Mouse (Mus musculus): Measurements from ENCODE around the gene Ifitm6.
"Not testable (repeated sequence)": the region's sequence is repeated elsewhere in the genome, so short reads cannot be mapped to it uniquely, and the experiment has no call there.

Gene Ifitm6

GRCm38 (mm10) chr7:140975465-140975864 is 42.3 kb downstream of the Ifitm6 start:
- no peak for ATAC-seq (ENCODE audit: insufficient number of reproducible peaks, low FRiP score, low TSS enrichment)

DNA sequence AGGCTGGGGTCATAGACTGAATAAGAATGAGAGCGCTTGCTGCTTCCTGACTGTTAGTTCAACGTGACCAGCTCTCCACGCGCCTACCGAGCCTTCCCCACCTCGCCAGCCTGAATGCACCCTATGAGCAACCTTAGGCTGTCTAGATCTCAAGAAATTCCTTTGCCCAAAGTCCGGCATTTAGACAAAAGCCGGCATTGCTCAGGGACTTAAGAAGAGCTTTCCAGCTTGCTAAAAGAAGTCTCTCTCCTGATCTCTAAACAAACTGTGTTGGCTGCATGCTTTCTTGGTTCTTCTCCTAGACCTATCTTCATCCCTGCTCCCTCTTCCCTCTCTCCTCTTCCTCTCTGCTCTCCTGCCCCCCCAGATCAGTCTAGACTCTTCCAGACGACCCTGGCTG is 42.8 kb downstream of the Ifitm6 start:
- no peak for ATAC-seq (ENCODE audit: insufficient number of reproducible peaks, low FRiP score, low TSS enrichment)

DNA sequence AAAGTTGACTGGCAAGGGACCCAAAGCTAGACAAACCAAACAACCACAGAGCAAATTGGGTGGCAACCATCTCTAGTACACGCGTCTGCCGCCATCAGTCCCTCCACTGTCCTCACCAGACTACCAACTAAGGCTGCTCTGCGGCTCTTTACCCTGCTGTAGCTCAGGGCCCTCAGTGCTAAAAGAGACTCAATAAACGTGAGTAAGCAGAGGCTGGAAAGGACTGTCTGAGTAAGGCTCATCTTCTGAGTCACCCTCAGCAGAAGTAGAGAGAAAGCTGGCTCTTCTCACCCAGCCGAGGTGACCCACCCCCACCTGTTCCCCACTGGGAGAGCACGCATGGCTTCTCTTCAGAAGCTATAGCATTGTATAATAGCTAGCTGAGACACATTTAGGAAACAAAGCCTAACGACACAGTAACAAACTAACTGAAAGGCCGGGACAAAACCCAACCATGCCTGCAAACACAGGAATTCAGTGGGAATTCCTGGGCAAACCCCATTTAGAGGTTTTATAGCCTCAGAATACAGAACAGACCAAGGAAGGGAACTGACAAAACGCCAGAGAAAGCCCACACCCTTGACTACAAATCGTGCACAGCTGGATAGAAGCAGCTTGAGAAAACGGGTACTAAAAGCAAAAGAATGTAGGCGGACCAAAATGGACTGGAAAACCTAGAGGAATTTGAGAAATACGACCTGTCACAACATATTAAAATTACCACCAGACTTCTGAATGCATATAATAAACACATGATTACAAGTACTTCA is 44.1 kb downstream of the Ifitm6 start:
- no peak for ATAC-seq (ENCODE audit: insufficient number of reproducible peaks, low FRiP score, low TSS enrichment)

- no peak for ATAC-seq (ENCODE audit: insufficient number of reproducible peaks, low FRiP score, low TSS enrichment)
Measured at GRCm38 (mm10) chr7:140971479-140972171, 46.1 kb downstream of the Ifitm6 start.

DNA sequence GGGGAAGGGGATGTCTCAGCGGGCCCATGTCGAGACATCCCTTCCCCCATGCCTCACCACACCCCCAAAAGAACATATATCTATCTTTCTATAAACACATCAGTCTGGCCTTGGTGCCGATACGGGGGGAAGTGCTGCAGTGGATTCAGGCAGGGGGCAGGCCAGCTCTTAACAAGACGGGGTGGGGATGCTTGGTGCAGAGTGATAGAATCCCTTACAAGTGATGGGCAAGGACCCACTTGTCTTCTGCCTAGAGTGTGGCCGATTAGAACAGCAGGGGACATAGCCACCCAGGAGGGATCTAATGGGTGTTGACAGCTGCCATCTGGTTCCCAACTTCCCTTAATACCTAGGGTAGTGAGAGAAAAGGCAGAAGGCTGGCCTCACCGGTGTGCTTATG is 46.8 kb downstream of the Ifitm6 start:
- ATAC-seq (ENCODE audit: insufficient number of reproducible peaks, low FRiP score, low TSS enrichment), result no peak

DNA sequence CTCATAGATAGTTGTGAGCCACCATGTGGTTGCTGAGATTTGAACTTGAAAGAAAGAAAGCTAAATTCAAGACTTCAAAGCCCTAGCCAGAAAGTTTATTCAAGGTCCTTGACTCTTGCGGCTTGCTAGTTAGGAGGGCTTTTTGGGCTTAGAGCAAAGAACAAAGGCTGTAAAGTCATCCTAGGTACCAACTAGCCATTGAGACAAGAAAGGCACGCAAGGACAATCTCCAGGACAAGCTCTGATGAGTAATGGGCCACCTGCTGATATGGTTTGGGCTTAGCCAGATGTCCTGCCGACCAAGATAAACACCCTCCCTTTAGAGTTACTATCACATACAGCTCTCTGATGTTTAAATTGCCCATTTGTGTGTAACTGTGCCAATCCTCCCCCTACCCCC is 49.0 kb downstream of the Ifitm6 start:
- not testable (repeated sequence) for ATAC-seq (ENCODE audit: insufficient number of reproducible peaks, low FRiP score, low TSS enrichment)

- no peak for ATAC-seq (ENCODE audit: insufficient number of reproducible peaks, low FRiP score, low TSS enrichment)
Measured at GRCm38 (mm10) chr7:140967862-140968591, 49.7 kb downstream of the Ifitm6 start.

GRCm38 (mm10) chr7:140966921-140967320 is 50.8 kb downstream of the Ifitm6 start, which contains the start of gene Ifitm1:
Gene Ifitm1, plus strand, starts transcription at chr7:140967221.
- ATAC-seq (ENCODE audit: insufficient number of reproducible peaks, low FRiP score, low TSS enrichment), result no peak

Measured in cerebellum, adult (tissue).